Mouse (Mus musculus) T-cell, adult 2 months (primary cell): ENCODE data around the gene Garem2.
"Not testable (repeated sequence)": the region's sequence is repeated elsewhere in the genome, so short reads cannot be mapped to it uniquely, and the experiment has no call there.

ENCODE experiments used
- DNase-seq: peaks from one replicate; pipeline ENCODE4 v3.0.0; 2022; ENCODE audit warnings: low spot score

Garem2 gene

GRCm38 (mm10) chr5:30104841-30105667 is at the start of gene Garem2:
Gene Garem2, plus strand, starts transcription at chr5:30105161.
- no peak for DNase-seq

GRCm38 (mm10) chr5:30058216-30058731 is 46.7 kb upstream of the Garem2 start:
- no peak for DNase-seq

GRCm38 (mm10) chr5:30059607-30060006 is 45.4 kb upstream of the Garem2 start:
- not testable (repeated sequence) for DNase-seq

- no peak for DNase-seq
These were observed 37.2 kb upstream of the Garem2 start for GRCm38 (mm10) chr5:30067726-30068125.

GRCm38 (mm10) chr5:30071677-30072076 is 33.3 kb upstream of the Garem2 start:
- no peak for DNase-seq

GRCm38 (mm10) chr5:30072377-30072776 is 32.6 kb upstream of the Garem2 start:
- no peak for DNase-seq

- peak; percentile 63 for DNase-seq
These were observed 31.8 kb upstream of the Garem2 start, which contains the start of gene Tyms for GRCm38 (mm10) chr5:30072825-30073821. Gene Tyms, minus strand, starts transcription at chr5:30073617.

GRCm38 (mm10) chr5:30092701-30093100 is 12.3 kb upstream of the Garem2 start:
- no peak for DNase-seq

GRCm38 (mm10) chr5:30094399-30094798 is 10.6 kb upstream of the Garem2 start:
- no peak for DNase-seq

- DNase-seq, result no peak
These were observed 9.2 kb upstream of the Garem2 start for GRCm38 (mm10) chr5:30095731-30096130.

GRCm38 (mm10) chr5:30098260-30098659 is 6.7 kb upstream of the Garem2 start:
- no peak for DNase-seq

- no peak for DNase-seq
These were observed 1.6 kb upstream of the Garem2 start for GRCm38 (mm10) chr5:30103340-30103739.

- no peak for DNase-seq
These were observed 622 bp upstream of the Garem2 start for GRCm38 (mm10) chr5:30104339-30104738.

GRCm38 (mm10) chr5:30105668-30106300 is 823 bp downstream of the Garem2 start, which contains the start of gene 3110082J24Rik:
Gene 3110082J24Rik, minus strand, starts transcription at chr5:30106086.
- DNase-seq, result no peak

- no peak for DNase-seq
These were observed 1.8 kb downstream of the Garem2 start for GRCm38 (mm10) chr5:30106756-30107155.

- no peak for DNase-seq
These were observed 2.2 kb downstream of the Garem2 start for GRCm38 (mm10) chr5:30107186-30107585.

GRCm38 (mm10) chr5:30107611-30108041 is 2.7 kb downstream of the Garem2 start:
- no peak for DNase-seq

- DNase-seq, result no peak
These were observed 3.3 kb downstream of the Garem2 start for GRCm38 (mm10) chr5:30108233-30108632.

- DNase-seq, result no peak
These were observed 4.9 kb downstream of the Garem2 start for GRCm38 (mm10) chr5:30109899-30110298.

- no peak for DNase-seq
These were observed 5.6 kb downstream of the Garem2 start for GRCm38 (mm10) chr5:30110371-30111060.

GRCm38 (mm10) chr5:30111126-30111525 is 6.2 kb downstream of the Garem2 start:
- DNase-seq, result no peak
